Mouse (Mus musculus) layer of hippocampus, adult 2 months (tissue): ENCODE results near the gene Asgr2. TPM values are rescaled to one million over a fixed set of nuclear protein-coding genes. Genes with fewer than 3 reads are reported as not detected.
"Not testable (repeated sequence)": the region's sequence is repeated elsewhere in the genome, so short reads cannot be mapped to it uniquely, and the experiment has no call there.

Experiments
- DNase-seq, 2 experiments: peaks; one replicate each; pipeline ENCODE4 v3.0.0; 2022; ENCODE audit warnings: low spot score in 2 of 2
- H3K27ac ChIP-seq: fragments of 200-600 bp; 2 replicates; pipeline ENCODE4 v1.8.1; 2022
- H3K4me3 ChIP-seq: fragments of 200-600 bp; 2 replicates; pipeline ENCODE4 v1.8.1; 2022; ENCODE audit warnings: mild to moderate bottlenecking
- CTCF ChIP-seq: fragments of 200-600 bp; conservative IDR thresholded peaks from 2 replicates; pipeline ENCODE4 v1.8.1; 2022; ENCODE audit warnings: antibody characterized with exemption, mild to moderate bottlenecking, moderate library complexity
- total RNA-seq, 2 experiments: library from RNA; stranded (reverse); gene quantifications; 2 replicates each; pipeline ENCODE4 v1.2.3; 2021

Gene Asgr2
- total RNA-seq, 2 experiments from 2014 or later = not detected

DNA sequence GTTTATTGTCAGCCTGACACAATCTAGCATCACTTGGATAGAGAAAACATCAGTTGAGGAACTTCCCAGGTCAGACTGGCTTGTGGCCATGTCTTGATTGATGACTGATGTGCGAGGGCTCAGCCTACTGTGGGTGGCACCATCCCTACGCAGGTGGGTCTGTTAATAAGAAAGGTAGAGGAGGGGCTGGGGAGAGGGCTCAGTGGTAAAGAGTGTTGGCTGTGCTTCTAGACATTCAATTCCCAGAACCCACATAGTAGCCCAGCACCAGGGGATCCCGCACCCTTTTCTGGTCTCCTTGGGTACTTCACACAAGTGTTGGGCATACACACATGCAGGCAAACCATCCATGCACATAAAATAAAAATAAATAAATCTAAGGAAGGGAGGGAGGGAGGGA, 23.5 kb downstream of the Asgr2 start:
- Histone ChIP-seq H3K27ac (no peak overlapping the region), H3K4me3 (no peak overlapping the region)
- no peak for DNase-seq
- no peak for TF ChIP-seq CTCF

DNA sequence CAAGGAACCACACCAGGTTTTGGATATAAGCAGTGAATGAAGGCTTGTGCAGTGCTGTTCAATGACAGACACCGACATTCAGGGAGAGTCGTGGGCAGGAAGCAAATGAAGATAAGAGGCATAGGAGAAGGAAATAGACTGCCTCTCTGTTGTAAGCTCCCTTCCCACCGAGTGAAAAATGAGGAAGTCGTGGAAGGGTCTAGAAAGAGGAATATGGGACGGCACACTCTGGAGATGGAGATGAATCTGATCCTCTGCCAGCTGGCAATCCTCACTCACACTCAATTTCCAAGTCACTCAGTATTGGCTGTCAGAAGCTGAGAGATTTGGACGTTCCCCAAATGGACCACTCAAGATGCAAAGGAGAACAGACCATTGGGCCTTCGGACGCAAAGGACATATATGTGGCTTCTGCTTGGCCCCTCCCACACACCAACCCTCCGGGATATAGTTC, 37.5 kb downstream of the Asgr2 start, which contains the start of gene Mgl2:
Gene Mgl2, plus strand, starts transcription at position 404 of the 454 bp plus-strand sequence.
- no peak within 1 kb of the TSS for H3K27ac ChIP-seq
- H3K4me3 ChIP-seq = no peak within 1 kb of the TSS
- no peak for DNase-seq
- no peak for TF ChIP-seq CTCF

DNA sequence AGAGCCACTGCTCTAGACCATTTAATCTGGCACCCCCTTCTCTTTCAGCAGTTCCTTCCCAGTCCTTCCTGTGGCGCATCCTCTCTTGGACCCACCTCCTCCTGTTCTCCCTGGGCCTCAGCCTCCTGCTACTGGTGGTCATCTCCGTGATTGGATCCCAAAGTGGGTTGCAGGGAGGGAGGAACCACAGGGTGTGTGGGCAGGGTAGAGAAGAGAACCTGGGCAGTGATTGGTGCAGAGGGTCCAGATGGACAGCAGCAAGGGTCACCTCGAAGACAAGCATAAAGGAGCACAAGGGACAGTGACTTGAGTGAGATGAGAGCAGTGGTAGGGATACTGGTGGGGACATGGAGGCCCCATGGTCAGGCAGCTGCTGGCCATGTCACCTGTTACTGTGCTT, 42.6 kb downstream of the Asgr2 start:
- not testable (repeated sequence) for DNase-seq, H3K27ac ChIP-seq, H3K4me3 ChIP-seq

GRCm38 (mm10) chr11:70135925-70136324, 43.5 kb downstream of the Asgr2 start:
- not testable (repeated sequence) for H3K4me3 ChIP-seq, DNase-seq, H3K27ac ChIP-seq

DNA sequence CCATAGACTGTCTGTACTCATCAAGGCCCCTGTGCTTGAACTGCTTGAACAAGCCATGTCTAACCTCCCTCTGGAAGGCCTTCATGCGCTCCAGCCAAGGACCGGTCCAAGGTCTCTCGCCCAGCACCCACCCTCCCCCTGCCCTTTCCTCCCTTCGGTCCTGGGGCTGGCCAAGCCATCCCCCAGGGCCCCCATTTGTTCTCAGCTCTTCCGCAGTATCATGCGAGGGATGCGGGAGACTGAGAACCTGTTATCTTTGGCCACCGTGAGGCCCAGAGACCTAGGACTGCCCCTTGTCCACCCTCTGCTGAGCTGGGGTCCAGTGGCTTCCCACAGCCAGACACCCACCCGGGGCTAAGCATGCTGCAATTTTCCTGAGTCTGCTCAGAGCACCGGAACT, 46.7 kb downstream of the Asgr2 start:
- no peak overlapping the region for H3K27ac ChIP-seq
- TF ChIP-seq CTCF = no peak
- H3K4me3 ChIP-seq = no peak overlapping the region
- DNase-seq = no peak

DNA sequence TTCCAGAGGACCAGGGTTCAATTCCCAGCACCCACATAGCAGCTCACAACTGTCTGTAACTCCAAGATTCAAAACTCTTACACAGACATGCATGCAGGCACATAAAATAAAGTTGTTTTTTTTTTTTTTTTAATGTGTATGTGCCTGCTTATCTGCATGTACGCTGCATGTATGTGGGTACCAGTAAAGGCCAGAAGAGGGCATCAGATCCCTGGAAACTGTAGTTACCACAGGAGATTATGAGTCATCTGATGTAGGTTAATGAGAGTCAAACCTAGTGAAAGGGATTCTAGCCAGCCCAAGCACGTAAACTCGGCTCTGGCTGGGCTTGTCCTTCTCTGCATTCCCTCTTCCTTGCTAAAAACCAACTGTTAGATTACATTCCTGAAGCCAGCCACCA, 58.6 kb downstream of the Asgr2 start:
- no peak; the same call in 1 of the 2 replicates for TF ChIP-seq CTCF
- H3K27ac ChIP-seq = no peak overlapping the region
- no peak for DNase-seq
- H3K4me3 ChIP-seq = no peak overlapping the region

Other genes starting within 250 kb of the Asgr2 start
- 10 to 100 TPM; 17.1 to 19.8 TPM for gene Plscr3, start 246.3 kb upstream of the Asgr2 start, total RNA-seq
- not detected for gene Tnk1, start 233.9 kb upstream of the Asgr2 start, total RNA-seq
- not detected for gene Tmem95, start 214.6 kb upstream of the Asgr2 start, total RNA-seq
- gene Kctd11, start 211.2 kb upstream of the Asgr2 start, total RNA-seq = 1 to 10 TPM; 1.3 to 1.4 TPM
- gene Acap1, start 197.1 kb upstream of the Asgr2 start, total RNA-seq = not detected
- 1 to 10 TPM in 1 of 2 experiments, under 1 TPM in 1; 0.64 to 1.0 TPM for gene 2810408A11Rik, start 191.7 kb upstream of the Asgr2 start, total RNA-seq
- 100 to 1,000 TPM; 122 to 125 TPM for gene Neurl4, start 191.6 kb upstream of the Asgr2 start, total RNA-seq
- 10 to 100 TPM; 35.6 to 41.5 TPM for gene Gps2, start 178.8 kb upstream of the Asgr2 start, total RNA-seq
- gene Eif5a, start 170.7 kb upstream of the Asgr2 start, total RNA-seq = 100 to 1,000 TPM; 413 to 441 TPM
- 10 to 100 TPM; 12.4 to 14.5 TPM for gene Ybx2, start 156.8 kb upstream of the Asgr2 start, total RNA-seq
- 1 to 10 TPM; 1.8 to 2.2 TPM for gene Slc2a4, start 144.5 kb upstream of the Asgr2 start, total RNA-seq
- not detected for gene Cldn7, start 127.9 kb upstream of the Asgr2 start, total RNA-seq
- gene Ctdnep1, start 111.5 kb upstream of the Asgr2 start, total RNA-seq = 100 to 1,000 TPM; 106 to 114 TPM
- gene Elp5, start 110.1 kb upstream of the Asgr2 start, total RNA-seq = 10 to 100 TPM; 72.8 to 72.9 TPM
- gene Gabarap, start 101.5 kb upstream of the Asgr2 start, total RNA-seq = 100 to 1,000 TPM; 216 to 229 TPM
- gene Phf23, start 96.9 kb upstream of the Asgr2 start, total RNA-seq = 10 to 100 TPM; 40.5 to 42.6 TPM
- 10 to 100 TPM; 40.6 to 45.3 TPM for gene Dvl2, start 92.0 kb upstream of the Asgr2 start, total RNA-seq
- gene Acadvl, start 77.2 kb upstream of the Asgr2 start, total RNA-seq = 10 to 100 TPM; 54.9 to 63.7 TPM
- gene Dlg4, start 75.7 kb upstream of the Asgr2 start, total RNA-seq = 100 to 1,000 TPM; 880 to 888 TPM
- gene Asgr1, start 38.6 kb upstream of the Asgr2 start, total RNA-seq = 1 to 10 TPM in 1 of 2 experiments, under 1 TPM in 1; 0.52 to 1.7 TPM
- gene Mgl2, start 37.7 kb downstream of the Asgr2 start, total RNA-seq = under 1 TPM in 1 of 2 experiments, not detected in 1; 0.46 TPM
- 1 to 10 TPM in 1 of 2 experiments, under 1 TPM in 1; 0.67 to 1.5 TPM for gene Clec10a, start 63.6 kb downstream of the Asgr2 start, total RNA-seq
- 10 to 100 TPM; 35.2 to 47.0 TPM for gene Slc16a11, start 120.1 kb downstream of the Asgr2 start, total RNA-seq
- 10 to 100 TPM in 1 of 2 experiments, 1 to 10 TPM in 1; 7.9 to 11.0 TPM for gene Slc16a13, start 128.4 kb downstream of the Asgr2 start, total RNA-seq
- 1 to 10 TPM in 1 of 2 experiments, under 1 TPM in 1; 0.83 to 1.4 TPM for gene Bcl6b, start 137.2 kb downstream of the Asgr2 start, total RNA-seq
- 10 to 100 TPM; 43.8 to 48.7 TPM for gene 0610010K14Rik, start 145.3 kb downstream of the Asgr2 start, total RNA-seq
- gene Gm21988, start 147.2 kb downstream of the Asgr2 start, total RNA-seq = 1 to 10 TPM; 3.9 to 4.3 TPM
- 100 to 1,000 TPM; 272 to 278 TPM for gene Rnasek, start 147.2 kb downstream of the Asgr2 start, total RNA-seq
- under 1 TPM; 0.13 to 0.27 TPM for gene Alox12, start 162.7 kb downstream of the Asgr2 start, total RNA-seq
- gene Alox12e, start 230.0 kb downstream of the Asgr2 start, total RNA-seq = not detected